Mouse (Mus musculus) small intestine, adult 2 months (tissue): Measurements from ENCODE around the gene Pgf. TPM values are rescaled to one million over a fixed set of nuclear protein-coding genes. Genes with fewer than 3 reads are reported as not detected.

Source experiments
- H3K27ac ChIP-seq: fragments of 200-500 bp; 2 replicates; pipeline ENCODE4 v1.5.1; 2012; ENCODE audit warnings: low read depth, low read length, control low read depth, inconsistent platforms; ENCODE audit not compliant: insufficient read depth
- H3K27me3 ChIP-seq: fragments of 200-500 bp; 2 replicates; pipeline ENCODE4 v1.6.1; 2012; ENCODE audit warnings: mild to moderate bottlenecking, moderate library complexity, low read length, inconsistent platforms; ENCODE audit not compliant: control insufficient read depth, insufficient read depth
- H3K36me3 ChIP-seq: fragments of 200-500 bp; 2 replicates; pipeline ENCODE4 v1.6.1; 2012; ENCODE audit warnings: mild to moderate bottlenecking, low read length, control low read depth, inconsistent platforms; ENCODE audit not compliant: control insufficient read depth, insufficient read depth
- H3K4me1 ChIP-seq: fragments of 200-500 bp; 2 replicates; pipeline ENCODE4 v1.6.1; 2012; ENCODE audit warnings: low read length, inconsistent platforms, mixed read lengths; ENCODE audit not compliant: control insufficient read depth, insufficient read depth, insufficient read length
- H3K4me3 ChIP-seq: fragments of 200-500 bp; 2 replicates; pipeline ENCODE4 v1.5.1; 2012; ENCODE audit warnings: low read depth, mild to moderate bottlenecking, control low read depth, inconsistent platforms, low read length, moderate library complexity
- CTCF ChIP-seq: fragments of 200-500 bp; IDR thresholded peaks from 2 replicates; pipeline ENCODE4 v1.5.1; 2012; ENCODE audit warnings: low read depth, mild to moderate bottlenecking, control low read depth, inconsistent platforms, low read length, moderate library complexity, mixed read lengths; ENCODE audit not compliant: insufficient replicate concordance, insufficient read length; ENCODE audit errors: extremely low read depth
- POLR2A ChIP-seq: fragments of 200-500 bp; IDR thresholded peaks from 2 replicates; pipeline ENCODE4 v1.6.1; 2012; ENCODE audit warnings: low read depth, mild to moderate bottlenecking, control low read depth, inconsistent platforms, low read length, moderate library complexity
- WGBS: fragments of 180-500 bp; shearing (Covaris S2); methylation state at CpG from one replicate; pipeline ENCODE4 v1.1.7; 2018; 5-methylcytosine and 5-hydroxymethylcytosine counted together
- polyA plus RNA-seq: library from polyadenylated mRNA; depleted of rRNA; stranded (reverse); fragments of >200 nt; gene quantifications from 2 replicates; pipeline ENCODE4 v1.2.3, GENCODE M21; 2012

Pgf gene
- polyA plus RNA-seq, 1 experiment, result 0.48 TPM

- H3K27ac ChIP-seq, result no peak overlapping the region
- H3K36me3 ChIP-seq, result peaks cover 53% of the 10 kb centered on the region
- 76% methylated on average over 8 of the region's 8 CpGs for WGBS
- TF ChIP-seq POLR2A, result no peak
- no peak for TF ChIP-seq CTCF
- H3K4me3 ChIP-seq, result no peak overlapping the region
- H3K27me3 ChIP-seq, result no peaks in the 10 kb centered on the region
- H3K4me1 ChIP-seq, result peaks cover 5% of the 10 kb centered on the region; the same call in 1 of the 2 replicates
Measured at GRCm38 (mm10) chr12:85134043-85134794, 43.4 kb downstream of the Pgf start.

- Histone ChIP-seq H3K4me3 (no peak overlapping the region), H3K36me3 (peaks cover 72% of the 10 kb centered on the region), H3K4me1 (peaks cover 4% of the 10 kb centered on the region; the same call in 1 of the 2 replicates), H3K27me3 (no peaks in the 10 kb centered on the region), H3K27ac (no peak overlapping the region)
- TF ChIP-seq POLR2A (no peak), CTCF (no peak)
- WGBS, result 94% methylated on average over 6 of the region's 6 CpGs
Measured at GRCm38 (mm10) chr12:85131361-85131760, 46.2 kb downstream of the Pgf start.

- WGBS, result 91% methylated on average over 9 of the region's 9 CpGs
- no peak for TF ChIP-seq POLR2A
- no peak for TF ChIP-seq CTCF
- no peaks in the 10 kb centered on the region for H3K27me3 ChIP-seq
- H3K4me1 ChIP-seq, result peaks cover 4% of the 10 kb centered on the region; the same call in 1 of the 2 replicates
- H3K36me3 ChIP-seq, result peaks cover 76% of the 10 kb centered on the region
- no peak overlapping the region for H3K27ac ChIP-seq
- H3K4me3 ChIP-seq, result no peak overlapping the region
Measured at GRCm38 (mm10) chr12:85129426-85129978, 48.1 kb downstream of the Pgf start.

GRCm38 (mm10) chr12:85126986-85127603, 50.5 kb downstream of the Pgf start:
- no peaks in the 10 kb centered on the region for H3K27me3 ChIP-seq
- peak overlapping the region; percentile 60; the same call in 1 of the 2 replicates for H3K27ac ChIP-seq
- H3K4me1 ChIP-seq, result peaks cover 4% of the 10 kb centered on the region; the same call in 1 of the 2 replicates
- TF ChIP-seq CTCF, result no peak
- no peak for TF ChIP-seq POLR2A
- WGBS, result 56% methylated on average over 8 of the region's 8 CpGs
- H3K36me3 ChIP-seq, result peaks cover 75% of the 10 kb centered on the region
- H3K4me3 ChIP-seq, result no peak overlapping the region

- peaks cover 4% of the 10 kb centered on the region; the same call in 1 of the 2 replicates for H3K4me1 ChIP-seq
- TF ChIP-seq POLR2A (no peak), CTCF (no peak)
- H3K4me3 ChIP-seq, result no peak overlapping the region
- no peak overlapping the region for H3K27ac ChIP-seq
- no peaks in the 10 kb centered on the region for H3K27me3 ChIP-seq
- 92% methylated on average over 5 of the region's 5 CpGs for WGBS
- peaks cover 76% of the 10 kb centered on the region for H3K36me3 ChIP-seq
Measured at GRCm38 (mm10) chr12:85124751-85125150, 52.8 kb downstream of the Pgf start.

- 85% methylated on average over 11 of the region's 11 CpGs for WGBS
- Histone ChIP-seq H3K27me3 (no peaks in the 10 kb centered on the region), H3K36me3 (peaks cover 76% of the 10 kb centered on the region), H3K27ac (peak overlapping the region; percentile 62), H3K4me1 (peaks cover 4% of the 10 kb centered on the region; the same call in 1 of the 2 replicates), H3K4me3 (no peak overlapping the region)
- TF ChIP-seq CTCF (no peak), POLR2A (no peak)
Measured at GRCm38 (mm10) chr12:85123645-85124044, 53.9 kb downstream of the Pgf start.

GRCm38 (mm10) chr12:85123108-85123530, 54.5 kb downstream of the Pgf start:
- TF ChIP-seq POLR2A (no peak), CTCF (no peak)
- no peaks in the 10 kb centered on the region for H3K27me3 ChIP-seq
- peaks cover 4% of the 10 kb centered on the region; the same call in 1 of the 2 replicates for H3K4me1 ChIP-seq
- peak overlapping the region; percentile 62 for H3K27ac ChIP-seq
- peaks cover 76% of the 10 kb centered on the region for H3K36me3 ChIP-seq
- H3K4me3 ChIP-seq, result no peak overlapping the region
- 90% methylated on average over 9 of the region's 9 CpGs for WGBS
